Mouse (Mus musculus) thymus, adult 18-20 months (tissue): ENCODE data around the gene C1qa.

Experiments
- DNase-seq, 2 experiments: peaks; one replicate each; pipeline ENCODE4 v3.0.0; 2022; ENCODE audit warnings: mixed read lengths in 2 of 2

C1qa gene

DNA sequence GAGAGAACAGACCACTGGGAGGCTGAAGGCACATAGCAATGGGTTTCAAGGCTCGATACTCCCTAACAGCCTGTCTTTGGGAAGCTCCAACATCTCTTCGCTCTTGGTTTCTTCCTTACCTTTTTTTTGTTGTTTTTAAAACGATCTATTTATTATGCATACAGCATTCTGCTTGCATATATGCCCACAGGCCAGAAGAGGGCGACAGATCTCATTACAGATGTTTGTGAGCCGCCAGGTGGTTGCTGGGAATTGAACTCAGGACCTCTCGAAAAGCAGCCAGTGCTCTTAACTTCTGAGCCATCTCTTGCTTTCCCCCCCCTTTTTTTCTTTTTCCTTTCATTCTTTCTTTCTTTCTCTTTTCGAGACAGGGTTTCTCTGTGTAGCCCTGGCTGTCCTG, 551 bp upstream of the C1qa start:
- no peak for DNase-seq

DNA sequence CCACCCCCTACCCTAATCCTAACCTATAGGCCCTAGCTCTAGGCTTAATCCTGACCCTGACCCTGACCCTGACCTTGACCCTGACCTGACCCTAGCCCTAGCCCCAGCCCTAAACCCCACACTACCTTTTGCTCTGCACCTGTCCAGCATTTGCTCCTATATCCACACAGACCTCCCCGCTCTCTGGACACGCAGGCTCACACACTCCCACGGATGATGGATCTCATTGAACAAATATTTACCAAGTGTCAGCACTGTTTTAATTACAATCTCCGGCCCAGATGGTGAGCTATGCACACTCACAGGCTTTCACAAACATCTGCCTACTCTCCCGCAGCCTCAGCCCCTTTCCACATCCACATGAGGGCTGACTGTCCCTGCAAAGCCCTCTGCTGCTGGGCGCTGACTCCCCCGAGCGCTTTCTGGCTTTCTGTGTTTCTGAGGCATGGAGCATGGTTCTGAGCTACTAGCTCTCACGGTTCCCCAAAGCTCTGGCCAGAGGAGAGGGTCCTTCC, 462 bp downstream of the C1qa start:
- DNase-seq: no peak

DNA sequence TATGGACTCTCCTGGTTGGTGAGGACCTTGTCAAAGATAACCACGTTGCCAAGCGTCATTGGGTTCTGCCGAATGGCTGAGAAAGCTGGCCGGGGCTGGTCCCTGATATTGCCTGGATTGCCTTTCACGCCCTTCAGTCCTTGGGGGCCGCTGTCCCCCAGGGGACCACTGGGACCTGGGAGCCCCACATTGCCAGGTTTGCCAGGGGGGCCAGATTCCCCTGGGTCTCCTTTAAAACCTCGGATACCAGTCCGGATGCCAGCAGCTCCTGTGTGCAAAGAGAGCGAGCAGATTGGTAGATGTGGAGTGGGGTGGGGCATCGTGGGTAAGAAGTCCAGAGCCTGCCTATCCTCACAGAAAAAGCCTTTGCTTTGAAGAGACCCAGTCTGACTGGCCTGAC, 2.1 kb downstream of the C1qa start:
- no peak for DNase-seq

DNA sequence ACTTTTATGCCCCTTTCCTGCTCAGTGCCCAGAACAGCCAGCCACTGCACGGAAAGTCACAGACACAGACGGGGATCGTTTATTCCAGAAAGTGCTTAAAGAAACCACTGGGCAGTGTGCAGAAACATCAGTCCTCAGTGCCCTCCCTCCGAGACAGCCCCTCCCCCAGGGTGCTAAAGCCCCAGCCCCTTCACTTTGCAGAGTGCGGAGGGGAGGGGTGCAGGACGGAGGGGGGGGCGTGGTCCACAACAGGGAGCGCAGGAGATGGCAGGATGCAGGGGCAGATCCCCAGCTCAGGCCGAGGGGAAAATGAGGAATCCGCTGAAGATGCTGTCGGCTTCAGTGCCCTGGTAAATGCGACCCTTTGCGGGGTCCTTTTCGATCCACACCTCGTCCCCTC, 2.7 kb downstream of the C1qa start:
- DNase-seq: no peak

DNA sequence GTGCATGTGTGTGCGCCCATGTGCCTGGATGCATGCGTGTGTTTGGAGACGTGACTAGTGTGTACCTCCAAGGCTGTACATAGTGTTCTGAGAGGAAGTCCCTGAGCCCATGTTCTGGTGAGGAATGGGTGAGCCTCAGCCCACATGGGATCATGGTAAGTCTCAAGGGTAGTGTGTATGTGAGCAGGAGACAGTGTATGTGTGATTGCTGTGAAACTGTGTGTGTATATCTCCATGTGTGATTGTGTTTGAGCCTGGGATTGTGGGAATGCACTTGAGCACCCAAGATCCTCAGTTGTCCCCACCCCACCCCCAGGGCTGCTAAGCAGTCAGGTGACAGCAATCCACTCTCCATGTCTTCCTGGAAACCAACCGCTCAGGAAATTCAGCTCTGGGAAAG, 3.8 kb downstream of the C1qa start:
- no peak for DNase-seq

DNA sequence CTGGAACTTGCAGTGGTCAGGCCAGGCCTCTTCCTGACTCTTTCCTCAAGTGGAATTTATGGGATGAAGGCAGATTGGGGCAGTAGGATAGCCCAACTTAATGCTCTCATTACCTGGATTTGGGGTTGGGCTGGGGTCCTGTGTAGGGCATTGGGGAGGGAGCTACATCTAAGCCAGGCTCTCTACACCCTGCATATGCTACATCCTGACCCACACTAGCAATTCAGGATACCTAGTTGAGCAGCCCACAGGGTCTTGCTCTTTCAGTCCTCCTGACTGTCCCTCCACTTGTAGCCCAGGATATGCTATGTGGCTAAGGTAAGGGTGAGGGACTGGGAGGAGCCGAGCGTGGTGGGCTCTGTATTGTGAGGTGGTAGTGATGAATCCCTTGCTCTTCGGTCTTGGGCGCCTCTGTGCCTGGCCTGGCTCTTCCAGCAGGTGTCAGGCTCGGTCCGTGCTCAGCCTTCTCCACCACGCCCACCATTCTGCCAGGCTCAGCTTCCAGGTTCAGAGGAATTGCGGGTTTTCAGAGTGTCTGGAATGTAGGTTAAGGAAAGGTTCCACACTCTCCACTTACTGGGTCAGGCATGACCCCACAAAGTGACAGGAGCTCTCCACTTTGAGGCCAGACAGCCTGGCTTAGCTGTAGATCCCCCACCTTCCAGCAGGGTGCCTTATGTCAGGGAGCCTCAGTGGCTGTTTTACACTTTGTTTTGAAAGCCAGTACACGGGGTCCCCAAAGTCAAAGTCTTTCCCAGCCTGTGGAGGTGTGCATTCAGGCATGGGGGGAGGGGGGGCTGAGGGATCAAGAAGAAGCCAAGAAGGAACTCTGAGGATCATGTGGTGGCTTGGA, 4.7 kb downstream of the C1qa start:
- DNase-seq: no peak

DNA sequence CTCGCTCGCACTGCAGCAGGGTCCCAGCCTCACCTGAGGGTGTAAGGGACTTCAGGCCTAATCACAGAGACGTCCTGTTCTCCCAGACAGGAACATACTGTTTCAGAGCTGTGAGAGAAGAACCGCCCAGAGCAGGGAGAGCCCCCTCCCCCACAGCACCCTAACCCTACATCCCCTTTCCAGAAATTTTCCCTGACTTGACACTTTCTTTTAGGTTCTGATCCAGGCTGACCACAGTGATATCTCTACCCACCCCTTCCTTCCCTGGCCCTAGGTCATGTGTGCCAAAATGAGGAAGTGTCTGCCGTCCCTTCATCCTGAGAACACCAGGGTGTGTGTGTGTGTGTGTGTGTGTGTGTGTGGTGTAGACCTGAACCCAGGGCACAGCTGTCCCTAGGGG, 5.8 kb downstream of the C1qa start, which contains the start of gene C1qc:
TSS of gene C1qc (minus strand) at position 255 of the 400 bp plus-strand sequence.
- DNase-seq: no peak

DNA sequence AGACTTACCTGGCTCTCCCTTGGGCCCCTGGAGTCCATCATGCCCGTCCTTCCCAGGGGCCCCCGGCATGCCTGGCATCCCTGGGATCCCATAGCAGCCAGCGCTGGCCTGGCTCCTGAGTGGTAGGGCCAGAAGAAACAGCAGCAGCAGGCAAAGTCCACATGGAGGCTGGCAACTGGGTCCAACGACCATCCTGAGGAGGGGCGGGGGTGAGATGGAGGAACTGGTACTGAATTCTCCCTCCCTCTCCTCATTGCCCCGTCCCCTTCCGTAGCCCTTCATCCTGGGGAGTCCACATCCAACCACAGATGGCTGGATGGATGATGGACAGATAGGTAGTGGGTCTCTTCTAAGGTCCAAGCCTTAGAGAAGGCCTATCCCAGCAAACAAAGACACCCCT, 6.2 kb downstream of the C1qa start:
- no peak for DNase-seq

DNA sequence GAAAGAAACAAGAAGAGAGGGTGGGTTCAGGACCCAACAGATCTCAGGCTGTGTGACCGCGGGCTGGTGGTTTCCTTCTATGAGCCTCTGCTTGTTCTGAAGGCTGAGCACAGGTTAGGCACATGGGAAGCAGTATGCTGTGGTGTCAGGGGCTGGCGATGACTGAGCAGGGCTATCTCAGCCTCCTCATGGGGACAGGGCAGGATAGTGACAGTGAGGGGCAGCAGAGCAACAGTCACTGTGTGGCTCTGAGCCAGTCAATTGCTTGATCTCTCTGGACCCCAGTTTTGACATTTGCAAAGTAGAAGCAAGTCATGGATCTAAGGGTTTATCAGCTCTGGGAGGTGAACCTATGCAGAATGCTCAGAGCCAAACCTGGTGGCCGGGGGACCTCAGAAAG, 7.5 kb downstream of the C1qa start:
- DNase-seq: no peak

DNA sequence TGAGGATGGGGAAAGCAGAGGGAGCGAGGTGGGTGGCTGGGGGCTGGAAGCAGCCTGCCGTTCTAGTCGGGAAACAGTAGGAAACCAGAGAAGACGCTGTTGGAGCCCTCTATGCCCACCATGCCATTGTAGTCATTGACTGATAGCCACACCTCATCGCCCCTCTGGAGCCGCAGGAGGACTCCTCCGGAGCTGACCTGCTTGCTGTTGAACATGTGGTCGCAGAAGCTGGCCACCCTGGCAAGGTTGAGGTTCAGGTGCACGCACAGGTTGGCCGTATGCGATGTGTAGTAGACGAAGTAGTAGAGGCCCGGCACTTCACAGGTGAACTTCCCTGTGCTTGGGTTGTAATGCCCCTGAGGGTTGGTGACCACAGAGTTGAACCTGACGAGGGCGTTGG, 8.6 kb downstream of the C1qa start:
- DNase-seq: no peak

DNA sequence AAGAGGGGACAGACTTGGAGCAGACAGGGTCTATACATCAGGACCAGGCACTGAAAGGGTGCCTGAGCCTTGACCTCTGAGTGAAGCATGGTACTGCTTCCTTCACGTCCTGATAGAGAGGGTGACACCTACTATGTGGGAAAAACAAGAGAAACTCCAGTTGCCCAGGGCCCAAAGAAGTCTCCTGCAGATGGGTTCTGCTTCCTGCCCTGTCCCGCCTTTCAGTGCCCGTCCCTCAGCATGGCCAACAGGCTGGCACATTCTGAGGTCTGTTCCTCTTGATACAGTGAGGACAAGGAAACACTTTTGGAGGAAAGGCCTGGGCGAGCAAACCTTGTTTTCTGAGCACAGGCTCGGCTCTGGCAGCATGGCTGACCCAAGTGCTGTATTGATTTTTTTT, 10.9 kb downstream of the C1qa start:
- DNase-seq: no peak

DNA sequence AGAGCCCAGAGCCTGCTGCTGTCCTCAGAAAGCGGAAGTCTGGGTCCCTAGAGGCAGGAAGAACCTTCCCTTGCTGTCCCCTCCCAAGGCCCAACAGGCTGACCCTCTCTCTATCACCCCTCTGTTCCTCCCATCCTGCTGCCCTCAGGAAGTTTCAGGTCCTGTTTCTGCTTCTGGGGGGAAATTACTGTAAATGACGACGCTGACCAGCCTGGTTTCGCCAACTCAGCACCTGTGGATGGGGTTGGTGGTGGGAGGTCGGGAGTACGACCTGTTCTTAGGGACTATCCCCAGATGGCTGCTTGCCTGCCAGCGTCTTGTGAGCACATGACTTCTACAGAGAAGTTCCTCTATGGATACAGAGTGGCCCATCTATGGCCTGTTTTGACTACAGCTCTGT, 12.5 kb downstream of the C1qa start, which contains the start of gene C1qb:
TSS of gene C1qb (minus strand) at position 87 of the 400 bp plus-strand sequence.
- DNase-seq: no peak

DNA sequence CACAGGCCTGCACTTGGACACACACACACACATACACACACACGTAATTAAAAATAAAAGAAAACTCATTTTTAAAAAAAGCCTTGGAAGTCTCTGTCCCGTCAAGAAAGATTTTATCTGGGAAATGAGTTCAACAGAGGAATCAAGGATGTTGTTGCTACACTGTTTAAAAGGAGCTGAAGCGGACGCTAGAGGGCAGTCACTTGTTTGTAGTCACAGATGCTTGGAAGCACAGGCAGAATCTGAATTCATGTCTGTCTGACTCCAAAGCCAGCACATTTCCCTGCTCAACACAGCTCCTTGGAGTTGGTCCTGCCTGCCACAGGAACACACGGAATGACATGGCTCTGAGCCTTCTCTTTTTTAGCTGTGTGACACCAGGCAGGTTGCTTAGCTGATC, 20.0 kb downstream of the C1qa start:
- DNase-seq: no peak

DNA sequence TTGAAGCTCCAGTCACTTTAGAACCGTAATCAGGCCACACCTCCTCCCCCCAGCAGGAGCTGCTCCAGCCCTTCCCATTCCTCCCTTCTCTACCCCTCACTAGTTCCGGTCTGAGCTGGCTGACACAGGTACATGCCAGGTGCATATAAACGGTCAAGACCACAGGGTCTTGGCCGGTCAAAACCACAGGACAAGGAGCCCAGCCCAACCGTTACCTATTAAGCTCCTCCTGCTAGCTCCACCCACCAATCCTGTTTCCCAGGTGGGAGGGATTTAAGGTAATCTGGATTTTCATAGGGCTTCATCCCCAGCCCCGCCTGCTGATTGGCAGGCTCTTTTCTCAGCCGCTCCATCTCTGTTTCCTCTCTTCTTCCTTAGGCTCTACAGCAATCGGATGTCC, 20.4 kb downstream of the C1qa start:
- no peak for DNase-seq

DNA sequence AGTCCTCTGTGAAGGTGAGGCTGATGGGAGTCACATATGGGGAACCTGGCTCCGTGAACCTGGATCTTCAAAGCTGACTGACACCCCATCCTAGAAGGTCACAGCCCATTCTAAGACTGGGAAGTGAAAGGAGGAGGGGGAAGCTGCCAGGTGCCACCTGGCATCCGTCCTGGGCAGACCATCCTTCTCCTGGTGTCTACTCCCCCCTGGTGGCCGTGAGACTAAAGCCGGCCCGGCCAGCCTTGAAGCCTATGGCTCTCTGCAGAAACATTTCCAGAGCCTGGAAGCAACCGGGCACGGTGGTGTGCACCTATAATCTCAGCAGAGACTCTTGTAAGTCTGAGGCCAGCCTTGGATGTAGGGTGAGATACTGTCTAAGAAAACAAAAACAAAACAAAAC, 21.6 kb downstream of the C1qa start:
- peak; percentile 20 to 30 for DNase-seq

DNA sequence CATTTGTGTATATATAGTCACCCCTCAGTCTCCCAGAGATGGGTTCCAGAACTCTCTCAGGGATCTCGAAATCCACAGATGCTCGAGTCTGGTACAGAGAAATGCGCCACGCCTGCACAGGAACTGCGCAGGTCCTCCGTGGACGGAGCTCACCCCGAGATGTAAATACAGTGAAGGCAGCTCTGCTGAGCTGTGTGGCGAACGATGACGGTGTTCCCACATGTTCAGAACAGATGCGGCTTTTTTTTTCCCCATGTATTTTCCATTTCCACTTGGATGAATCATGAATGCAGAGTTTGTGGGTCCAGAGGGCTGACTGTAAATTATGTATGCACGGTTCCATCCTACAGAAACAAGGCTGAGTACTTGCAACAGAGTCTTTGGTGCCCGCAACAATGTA, 23.6 kb downstream of the C1qa start:
- DNase-seq: no peak

DNA sequence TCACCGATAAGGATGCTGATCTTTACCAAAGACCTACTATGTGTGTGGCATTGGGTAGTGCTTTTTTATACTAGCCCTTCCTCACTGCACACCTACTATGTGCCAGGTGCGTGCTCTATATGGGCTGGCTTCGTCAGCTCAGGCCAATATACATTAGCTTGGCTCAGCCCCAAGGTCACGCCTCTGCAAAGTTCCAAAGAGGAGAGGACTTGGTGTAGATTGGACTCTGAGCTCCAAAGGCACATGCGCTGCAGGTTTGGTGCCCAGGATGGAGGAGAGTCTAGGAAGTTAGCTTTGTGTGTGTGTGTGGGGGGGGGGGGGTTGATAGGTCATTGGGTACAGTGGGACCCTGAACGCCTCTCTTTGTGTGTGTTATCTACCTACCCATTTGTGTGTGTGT, 30.2 kb downstream of the C1qa start:
- DNase-seq: no peak

DNA sequence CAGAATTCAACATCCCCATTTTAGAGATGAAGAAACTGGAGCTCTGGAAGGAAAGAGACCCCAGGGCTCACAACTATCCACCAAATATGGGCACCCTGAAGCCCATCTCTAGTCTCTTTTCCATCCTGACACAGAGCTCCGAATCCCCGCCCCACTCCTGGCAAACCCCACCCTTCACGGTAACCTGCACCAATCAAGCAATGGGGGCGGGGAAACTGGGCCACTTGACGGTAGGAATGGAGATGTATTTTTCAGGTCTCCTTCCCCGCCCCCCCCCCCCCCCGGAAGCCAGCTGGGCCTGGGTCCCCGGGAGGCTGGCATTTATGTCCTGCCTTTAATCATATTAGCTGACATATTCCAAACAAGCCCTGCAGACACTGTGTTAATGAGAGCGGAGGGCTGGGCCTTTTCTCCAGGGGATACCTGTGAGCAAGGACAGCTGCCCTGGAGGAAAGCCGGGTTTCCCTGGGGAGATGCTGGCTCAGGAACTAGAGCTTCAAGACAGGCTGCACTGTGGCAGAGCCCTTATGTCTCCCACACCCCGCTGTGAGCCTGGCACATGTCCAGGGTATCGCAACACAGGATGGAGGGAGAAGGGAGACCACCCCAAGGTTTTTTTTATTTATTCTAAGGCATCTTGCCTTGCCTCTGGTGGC, 30.8 kb downstream of the C1qa start:
- no peak for DNase-seq

DNA sequence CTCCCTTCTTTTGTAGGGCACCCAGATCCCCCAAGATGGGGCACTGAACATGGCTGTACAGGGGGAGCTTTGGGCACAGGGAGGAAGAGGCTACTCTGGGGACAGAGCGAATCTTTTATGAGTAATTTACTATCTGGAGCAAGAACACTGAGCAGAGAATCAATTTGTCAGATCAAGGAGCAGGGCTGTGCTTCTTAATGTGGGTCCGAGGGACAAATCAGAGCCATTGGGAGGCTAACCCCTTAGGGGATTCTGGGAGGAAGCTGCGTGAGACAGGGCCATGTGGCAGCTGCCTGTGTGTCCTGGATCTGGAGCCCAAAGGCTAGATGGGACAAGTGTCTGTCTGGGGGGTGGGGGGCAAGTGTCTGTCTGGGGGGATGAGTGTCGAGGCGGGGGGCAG, 33.1 kb downstream of the C1qa start:
- no peak for DNase-seq

DNA sequence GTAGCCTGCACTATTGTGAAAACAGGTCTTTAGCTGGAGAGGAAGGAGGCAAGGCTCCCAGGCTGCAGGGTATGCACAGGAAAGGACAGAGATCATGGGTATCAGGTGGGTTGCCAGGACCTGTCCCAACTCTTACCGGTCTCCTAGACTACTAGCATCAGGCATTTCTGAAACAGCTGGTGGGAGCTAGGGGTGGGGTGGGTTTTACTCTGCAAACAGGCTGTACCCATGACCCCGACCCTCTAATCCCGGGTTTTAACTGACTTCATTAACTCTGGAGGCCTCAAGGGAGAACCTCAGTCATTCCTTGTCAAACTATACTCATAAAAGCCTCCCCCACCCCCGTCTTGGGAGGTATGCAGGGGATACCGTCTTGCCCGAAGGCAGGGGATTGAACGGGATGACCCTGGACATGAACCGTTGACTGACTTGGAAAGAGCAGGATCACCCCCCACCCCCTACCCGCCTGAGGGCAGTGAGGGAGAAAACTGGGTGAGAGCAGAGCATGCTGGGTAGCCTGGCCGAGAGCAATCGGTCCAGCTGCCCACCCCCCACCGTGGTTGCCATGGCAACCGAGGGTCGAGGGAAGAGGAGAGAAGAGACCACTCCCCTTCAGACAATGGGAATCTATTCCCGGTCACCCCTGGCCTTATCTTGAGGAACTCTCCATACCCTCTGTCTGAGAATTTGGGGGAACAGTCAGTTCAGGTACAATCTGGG, 33.7 kb downstream of the C1qa start:
- no peak for DNase-seq

DNA sequence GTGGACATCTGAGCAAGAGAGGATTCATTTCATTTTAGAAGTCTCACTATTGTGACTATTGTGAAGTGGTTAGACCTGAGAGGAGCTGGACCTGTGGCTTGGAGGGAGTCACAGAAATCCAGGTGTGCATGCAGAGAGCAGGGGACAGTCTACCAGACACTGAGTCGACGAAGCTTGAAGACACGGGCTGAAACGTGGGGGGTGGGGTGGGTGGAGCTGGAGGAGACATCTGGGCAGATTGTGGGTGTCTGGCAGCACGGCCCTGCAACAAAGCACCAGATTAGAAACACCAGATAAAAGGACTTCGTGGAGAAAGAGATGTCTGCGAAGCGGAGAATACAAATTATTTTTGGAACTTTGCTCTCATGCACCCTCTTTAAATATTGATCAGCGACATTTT, 35.1 kb downstream of the C1qa start:
- no peak for DNase-seq

DNA sequence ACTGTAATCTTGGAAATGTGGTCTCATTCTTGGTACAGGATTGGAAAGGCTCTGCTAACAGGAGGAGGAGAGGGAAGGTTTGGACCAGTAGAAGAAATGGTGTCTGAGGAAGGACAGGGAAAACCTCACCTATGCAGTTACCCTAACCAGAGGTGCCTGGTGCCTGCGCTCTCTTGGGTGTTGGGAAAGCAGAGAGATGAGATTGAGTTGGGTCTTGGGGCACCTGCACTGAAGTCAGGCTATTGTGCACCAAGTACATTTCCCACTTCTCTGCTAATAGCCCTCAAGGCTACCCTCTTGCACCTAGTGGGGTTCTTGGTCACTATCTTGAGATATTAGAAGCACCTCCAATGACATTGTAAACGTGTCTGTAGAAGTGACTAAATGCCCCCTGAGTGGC, 36.2 kb downstream of the C1qa start:
- DNase-seq: no peak

DNA sequence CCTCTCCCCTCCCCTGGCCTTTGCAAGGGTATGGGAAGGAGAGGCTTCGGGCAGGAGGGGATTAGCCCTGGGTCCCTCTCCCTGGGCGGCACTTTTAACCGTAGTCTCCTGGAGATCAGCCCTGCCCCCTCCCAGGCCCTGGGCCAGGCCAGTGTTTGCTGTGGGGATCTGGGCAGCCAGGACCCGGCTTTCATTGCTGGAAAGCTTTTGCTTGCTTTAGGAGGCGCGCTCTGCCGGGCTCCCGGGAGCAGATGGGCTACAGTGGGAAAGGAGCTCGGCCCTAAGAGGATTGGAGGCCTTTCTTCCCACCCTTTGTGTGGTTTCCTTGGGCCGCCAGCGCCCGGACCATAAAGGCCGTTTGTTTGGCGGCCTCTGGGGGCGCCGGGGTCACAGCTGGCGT, 36.8 kb downstream of the C1qa start:
- no peak for DNase-seq

DNA sequence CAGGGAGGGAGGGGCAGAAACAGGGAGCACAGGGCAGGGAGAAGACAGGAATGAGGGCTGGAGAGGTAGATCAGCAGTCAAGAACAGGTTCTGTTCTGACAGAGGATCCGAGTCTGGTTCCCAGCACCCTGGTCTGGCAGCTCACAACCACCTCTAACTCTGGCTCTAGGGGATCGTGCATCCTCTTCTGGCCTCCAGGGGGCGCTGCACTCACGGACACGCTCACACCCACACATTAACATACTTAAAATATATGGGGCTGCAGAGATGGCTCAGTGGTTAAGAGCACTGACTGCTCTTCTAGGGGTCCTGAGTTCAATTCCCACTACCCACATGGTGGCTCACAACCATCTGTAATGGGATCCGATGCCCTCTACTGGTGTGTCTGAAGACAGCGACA, 38.6 kb downstream of the C1qa start:
- DNase-seq: no peak
